Mouse (Mus musculus): ENCODE results near the gene Btaf1.

Gene Btaf1

DNA sequence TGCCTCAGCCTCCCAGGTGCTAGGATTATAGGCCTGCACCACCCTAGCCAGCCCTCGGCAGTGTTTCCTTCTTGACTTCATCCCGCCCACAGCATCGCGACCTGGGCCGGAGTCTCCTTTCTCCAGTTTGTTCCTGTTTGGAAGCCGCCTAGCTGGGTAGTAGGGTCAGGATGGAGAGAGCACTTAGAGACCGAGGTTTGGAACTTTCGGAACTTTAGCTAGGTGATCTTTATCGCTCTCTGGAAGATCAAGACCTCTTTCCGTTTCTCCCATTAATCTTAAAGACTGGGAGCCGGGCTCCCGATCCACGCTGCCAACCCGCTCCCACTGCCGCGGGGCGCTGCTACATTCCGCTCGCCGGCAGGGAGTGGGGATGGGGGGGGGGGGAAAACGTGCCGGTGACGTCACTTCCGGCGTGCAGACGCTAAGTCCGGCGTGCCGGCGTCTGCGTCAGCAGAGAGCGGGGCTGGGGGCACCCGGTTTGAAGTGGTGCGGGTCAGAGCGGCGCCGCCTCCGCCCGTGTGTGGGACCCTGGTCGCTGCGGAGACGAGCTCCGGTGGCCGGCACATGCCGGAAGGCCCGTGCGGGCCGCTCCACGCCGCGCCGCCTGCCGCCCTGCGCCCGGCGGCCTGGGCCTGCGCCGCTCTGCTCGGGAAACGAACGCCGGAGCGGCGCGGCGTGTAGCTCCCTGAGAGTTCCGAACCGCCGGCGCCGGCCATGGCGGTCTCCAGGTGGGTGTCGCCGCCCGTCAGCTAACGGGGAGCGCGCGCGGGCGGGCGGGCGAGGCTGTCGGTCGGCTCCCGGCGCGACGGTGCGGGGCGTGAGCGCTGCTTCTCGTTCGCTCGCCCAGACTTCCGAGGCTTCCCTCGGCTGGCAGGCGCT, at the start of gene Btaf1:
Btaf1 (plus strand) TSS at position 409 of the 882 bp plus-strand sequence.
- DNase-seq (ENCODE audit: low spot score in 2 of 2): peak; percentile 70 to 75

DNA sequence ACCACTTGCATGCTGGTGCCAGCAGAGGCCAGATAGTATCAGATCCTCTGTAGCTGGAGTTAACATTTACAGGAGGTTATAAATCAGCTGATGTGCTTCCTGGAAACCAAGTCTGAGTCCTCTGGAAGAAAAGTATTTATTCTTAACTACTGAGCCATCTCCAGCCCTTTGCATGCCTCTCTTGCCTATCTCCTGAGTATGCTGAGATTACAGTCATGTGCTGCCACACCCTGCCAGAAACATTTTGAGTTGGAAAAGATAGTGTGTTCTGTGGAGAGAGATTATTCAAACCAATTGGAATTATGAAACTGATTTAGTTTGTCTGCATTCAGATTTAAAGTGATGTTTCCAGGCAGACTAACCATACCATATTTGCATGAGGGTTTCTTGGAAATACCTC, 48.5 kb upstream of the Btaf1 start:
- DNase-seq (ENCODE audit: low spot score in 2 of 2): no peak

DNA sequence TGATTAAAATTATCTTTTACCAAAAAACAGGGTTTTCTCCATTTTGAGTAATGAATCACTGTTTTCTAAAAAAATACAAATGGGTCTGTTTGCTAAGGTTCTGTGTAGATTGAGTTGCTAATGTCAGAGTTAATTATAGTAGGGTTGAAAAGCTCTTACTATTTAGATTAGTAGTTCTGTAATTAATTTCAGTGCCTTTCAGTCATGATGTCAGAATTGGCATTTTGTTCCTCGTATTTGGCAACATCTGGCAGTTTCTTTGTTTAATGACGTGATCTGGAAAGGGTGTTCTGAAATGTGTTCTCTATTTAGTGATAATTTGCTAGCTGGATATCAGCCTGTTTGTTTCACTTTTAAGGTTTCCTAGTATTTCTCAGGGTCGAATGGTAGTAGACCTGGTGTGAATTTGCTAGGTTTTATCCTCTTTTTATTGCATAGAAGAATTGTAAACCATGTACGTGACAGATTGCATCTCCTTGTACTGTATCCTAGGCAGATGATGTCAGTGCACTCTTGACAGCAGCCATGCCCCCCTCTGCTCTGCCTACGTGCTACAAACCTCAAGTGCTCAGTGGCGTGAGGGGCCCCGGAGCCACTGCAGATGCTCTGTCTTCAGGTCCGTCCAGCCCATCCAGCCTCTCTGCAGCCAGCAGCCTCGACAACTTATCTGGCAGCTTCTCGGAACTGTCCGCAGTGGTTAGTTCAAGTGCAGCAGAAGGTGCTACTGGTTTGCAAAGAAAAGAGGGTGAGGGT, 47.0 kb upstream of the Btaf1 start:
- no peak for DNase-seq (ENCODE audit: low spot score in 2 of 2)

DNA sequence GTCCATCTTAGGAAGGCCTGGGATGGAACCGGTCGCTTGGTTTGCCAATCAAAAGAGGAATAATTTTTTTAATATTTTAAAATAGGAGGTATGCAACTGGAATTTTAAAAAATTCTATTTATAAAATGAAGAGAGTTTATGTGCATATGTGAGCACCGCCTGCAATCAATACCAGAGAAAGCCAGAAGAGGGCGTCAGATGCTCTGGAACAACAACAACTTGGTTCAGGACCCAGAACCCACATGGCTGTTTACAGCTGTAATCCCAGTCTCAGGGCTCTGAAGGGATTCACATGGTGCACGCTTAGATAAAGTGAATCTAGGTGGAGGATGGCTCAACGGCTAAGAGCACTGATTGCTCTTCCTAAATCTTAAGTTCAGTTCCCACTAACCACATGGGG, 42.8 kb upstream of the Btaf1 start:
- peak in 1 of 2 experiments; percentile 18 for DNase-seq (ENCODE audit: low spot score in 2 of 2)

DNA sequence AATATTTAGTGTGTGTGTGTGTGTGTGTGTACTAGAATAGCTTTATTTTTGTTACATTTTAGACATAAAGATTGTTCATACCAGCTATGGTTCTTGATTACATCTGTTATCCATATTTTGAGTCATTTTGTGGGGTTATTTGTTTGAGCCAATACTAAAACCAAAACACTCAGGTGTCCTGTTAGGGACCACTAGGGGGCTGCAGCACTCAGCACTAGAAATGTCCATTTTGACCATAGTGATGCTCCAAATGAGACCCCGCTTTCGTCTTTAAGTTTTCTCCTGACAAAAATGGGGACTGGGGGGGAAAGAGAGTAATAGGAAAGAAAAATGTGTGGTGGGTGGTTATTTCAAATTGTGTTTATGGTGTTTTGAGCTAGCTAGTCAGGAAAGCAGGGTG, 39.6 kb upstream of the Btaf1 start:
- no peak for DNase-seq (ENCODE audit: low spot score in 2 of 2)

DNA sequence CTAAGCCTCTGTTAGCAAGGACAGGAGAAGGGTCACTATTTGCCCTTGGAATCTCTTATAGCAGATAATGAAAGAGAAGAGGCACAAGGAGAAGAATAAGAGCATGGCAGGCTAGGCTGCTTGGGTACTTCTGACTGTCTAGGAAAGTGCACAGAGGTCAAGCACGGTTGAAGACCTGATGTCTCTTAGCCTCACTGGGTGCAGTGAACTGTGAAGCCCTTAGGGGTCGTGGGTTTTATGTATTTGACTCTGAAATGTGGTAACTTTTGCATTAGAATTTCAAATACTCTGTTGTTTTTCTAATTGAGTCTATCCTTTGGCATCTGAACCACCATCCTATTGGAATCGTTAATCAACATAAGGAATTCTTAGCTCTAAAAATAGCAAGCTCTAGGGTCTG, 38.2 kb upstream of the Btaf1 start:
- DNase-seq (ENCODE audit: low spot score in 2 of 2): no peak

DNA sequence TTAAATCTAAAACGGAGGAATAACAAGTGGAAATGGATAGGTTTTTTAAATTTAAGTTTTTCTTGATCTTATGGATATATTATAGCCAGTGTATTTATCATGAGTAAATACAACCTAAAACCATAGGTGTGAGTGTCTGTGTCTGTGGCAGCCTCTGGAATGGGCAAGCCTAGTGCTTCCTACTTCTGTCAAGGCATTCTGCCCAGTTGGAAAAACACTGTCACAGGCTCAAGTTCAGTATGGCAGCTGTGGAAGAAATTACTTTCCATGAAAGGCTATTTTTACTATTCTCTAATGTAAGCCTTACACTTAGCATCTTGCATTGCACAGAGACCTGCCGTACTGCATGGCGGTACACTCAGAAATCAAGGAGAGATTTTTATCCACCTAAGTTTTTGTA, 34.1 kb upstream of the Btaf1 start:
- DNase-seq (ENCODE audit: low spot score in 2 of 2): no peak

DNA sequence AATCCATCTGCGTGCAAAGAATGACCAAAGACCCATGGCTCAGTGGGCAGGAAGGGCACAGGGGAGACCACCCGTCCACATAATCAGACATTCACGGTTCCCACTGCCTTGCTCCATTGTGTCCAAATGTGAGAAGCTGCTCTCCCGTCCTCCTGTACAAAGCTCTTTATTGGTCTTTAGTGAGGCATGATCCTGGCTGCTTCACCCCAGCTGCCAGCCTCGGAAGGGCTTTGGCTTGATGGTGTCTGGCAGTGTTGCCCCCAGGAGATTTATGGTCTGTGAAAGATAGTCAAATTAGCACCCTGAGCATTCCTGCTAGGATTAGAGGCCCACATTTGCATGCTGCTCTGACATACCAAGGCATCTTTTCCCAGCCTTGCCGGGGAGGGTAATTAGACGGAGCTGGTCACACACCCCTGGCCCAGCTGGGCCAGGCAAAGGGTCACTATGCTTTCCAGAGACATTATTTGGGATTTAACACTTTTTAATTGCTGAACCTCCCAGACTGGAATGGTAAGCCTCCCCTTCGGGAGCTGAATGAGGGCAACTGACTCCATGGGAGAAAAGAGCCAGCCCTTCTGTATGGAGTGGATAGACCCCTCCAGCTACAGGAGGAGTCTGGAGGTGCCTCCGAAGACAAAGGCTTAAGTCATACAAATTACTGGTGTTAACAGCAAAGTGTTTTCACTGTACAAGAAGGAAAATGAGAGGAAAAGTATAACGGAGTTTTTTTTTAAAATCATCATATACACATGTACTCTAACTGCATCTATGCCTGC, 28.9 kb upstream of the Btaf1 start:
- no peak for DNase-seq (ENCODE audit: low spot score in 2 of 2)

DNA sequence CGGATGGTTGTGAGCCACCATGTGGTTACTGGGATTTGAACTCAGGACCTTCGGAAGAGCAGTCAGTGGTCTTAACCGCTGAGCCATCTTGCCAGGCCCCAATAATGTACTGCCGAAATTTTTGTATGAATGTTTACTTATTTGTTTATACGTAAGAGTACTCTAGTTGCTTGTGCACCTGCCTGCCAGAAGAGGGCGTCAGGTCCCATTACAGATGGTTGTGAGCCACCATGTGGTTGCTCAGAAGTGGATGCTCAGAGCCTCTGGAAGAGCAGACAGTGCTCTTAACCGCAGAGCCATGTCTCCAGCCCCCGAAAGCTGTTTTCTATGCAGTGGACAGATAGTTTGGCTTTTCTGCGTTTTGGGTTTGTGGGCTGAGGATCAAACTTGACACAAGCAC, 28.1 kb upstream of the Btaf1 start:
- peak in 1 of 2 experiments; percentile 12 for DNase-seq (ENCODE audit: low spot score in 2 of 2)

DNA sequence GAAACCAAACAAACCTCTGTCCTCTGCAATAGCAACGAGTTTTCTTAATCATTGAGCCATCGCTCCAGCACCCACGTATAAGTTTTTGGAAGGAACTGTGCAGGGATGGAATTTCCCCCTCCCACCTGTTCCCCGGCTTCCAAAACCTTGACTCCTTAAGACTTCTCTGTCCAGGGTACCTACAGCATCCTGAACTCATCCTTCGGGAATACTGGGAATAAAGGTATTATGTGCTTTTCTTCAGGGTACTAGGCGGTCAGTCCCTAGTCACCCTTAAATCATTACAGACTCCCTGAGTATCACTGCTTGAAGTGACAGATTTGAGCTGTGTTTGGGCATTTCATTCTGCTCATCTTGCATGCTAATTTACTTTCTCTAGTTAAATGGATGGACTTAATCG, 22.5 kb upstream of the Btaf1 start:
- no peak for DNase-seq (ENCODE audit: low spot score in 2 of 2)

DNA sequence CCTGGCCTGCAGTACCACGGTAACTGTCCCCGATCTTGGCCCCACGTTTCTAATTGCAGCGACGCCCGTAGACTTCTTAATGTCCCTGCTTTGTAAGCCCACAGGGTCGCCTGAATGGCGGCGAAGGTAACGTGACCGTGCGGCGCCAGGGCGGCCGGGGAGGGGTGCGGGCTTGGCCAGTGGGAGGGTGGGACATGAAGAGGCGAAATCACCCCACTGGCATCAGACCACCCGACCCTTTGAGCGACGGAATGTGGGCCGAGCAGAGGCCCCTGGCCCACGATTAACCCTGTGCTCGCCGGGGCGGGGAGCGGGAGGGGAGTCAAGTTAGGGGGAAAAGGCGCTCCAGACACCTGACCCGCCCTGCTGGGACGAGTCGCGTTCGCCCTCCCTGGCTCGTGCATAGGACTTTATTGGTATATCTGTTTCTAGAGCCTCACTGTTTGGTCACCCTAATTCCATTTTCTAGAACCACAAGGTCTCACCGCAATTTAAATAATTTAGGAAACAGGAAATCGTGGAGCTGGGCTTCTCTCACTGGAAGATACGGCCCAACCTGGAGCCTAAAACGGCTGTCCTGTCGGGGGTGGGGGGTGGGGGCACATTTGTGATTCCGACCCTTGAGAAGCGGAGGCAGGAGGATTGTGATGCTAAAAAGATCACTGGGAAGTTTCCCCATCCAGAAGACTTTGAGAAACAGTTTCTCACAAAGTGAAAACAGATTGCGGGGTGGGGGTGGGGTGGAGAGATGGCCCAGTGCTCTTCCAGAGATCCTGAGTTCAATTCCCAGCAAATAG, 21.5 kb upstream of the Btaf1 start:
- no peak for DNase-seq (ENCODE audit: low spot score in 2 of 2)

DNA sequence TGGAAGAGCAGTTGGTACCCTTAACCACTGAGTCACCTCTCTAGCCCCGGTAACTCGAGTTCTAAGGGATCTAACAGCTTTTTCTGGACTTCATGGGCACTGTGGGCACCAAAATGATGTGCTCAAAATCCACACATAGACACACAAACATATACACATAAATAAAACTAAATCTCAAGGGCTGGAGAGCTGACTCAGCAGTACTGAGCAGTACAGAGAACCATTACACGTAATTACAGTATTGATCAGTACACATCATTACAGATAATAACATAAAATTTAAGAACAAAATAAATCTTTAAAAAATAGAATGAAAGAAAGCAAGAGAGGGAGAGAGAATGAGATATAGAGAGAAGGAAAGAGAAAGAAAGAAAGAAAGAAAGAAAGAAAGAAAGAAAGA, 16.7 kb upstream of the Btaf1 start:
- no peak for DNase-seq (ENCODE audit: low spot score in 2 of 2)

DNA sequence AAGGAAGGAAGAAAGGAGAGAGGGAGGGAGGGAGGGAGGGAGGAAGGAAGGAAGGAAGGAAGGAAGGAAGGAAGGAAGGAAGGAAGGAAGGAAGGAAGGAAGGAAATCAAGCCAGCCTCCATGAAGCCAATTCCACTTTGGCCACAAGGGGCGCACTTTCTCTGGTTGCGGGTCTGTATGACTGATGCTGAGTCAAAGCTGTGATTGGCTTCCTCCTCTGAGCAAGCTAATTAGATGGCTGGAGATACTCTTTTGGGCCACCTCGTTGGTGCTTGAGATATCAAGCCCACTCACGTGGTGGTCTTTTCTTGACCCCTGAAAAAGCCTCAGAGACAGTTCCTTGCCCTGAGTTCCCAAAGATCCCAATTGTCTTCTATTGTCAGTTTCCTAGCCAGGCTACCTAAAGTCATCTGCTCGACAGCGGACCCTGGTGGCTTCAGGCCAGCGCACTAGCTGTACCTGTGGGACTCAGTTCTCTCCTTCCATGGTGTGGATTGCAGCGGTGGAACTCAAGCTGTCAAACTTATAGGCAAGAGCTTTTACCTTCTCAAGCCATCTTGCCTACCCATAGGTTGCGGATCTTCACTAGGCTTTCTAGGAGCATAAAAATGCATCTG, 16.1 kb upstream of the Btaf1 start:
- peak; percentile 45 to 70 for DNase-seq (ENCODE audit: low spot score in 2 of 2)

DNA sequence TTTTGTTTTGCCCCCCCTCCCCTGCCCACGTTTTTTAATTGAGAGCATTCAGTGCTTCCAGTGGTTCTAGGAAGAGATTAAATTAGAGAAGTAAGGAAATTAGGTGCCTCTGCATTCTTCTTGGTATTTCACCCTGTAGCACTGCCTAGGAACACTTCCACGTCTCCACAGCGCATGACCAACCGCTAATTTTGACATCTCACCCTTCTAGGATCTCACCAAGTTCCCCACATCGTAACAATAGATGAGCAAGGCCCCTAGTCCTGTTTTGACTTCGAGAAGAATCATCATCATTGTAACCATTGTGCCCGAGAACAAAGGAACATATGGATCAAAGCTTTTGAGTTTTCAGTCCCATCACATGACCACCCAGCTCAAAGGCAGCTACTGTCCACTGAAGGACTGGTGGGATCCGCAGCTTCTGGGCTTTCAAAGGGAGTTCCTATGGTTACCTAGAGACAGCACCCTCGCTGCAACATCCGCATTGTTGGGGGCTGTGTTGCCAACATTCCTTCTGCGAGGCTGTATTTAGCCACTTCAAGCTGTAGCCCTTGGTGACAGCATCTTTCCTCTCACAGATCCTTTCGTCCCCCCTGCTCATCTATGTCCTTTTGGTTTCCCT, 15.3 kb upstream of the Btaf1 start:
- no peak for DNase-seq (ENCODE audit: low spot score in 2 of 2)

DNA sequence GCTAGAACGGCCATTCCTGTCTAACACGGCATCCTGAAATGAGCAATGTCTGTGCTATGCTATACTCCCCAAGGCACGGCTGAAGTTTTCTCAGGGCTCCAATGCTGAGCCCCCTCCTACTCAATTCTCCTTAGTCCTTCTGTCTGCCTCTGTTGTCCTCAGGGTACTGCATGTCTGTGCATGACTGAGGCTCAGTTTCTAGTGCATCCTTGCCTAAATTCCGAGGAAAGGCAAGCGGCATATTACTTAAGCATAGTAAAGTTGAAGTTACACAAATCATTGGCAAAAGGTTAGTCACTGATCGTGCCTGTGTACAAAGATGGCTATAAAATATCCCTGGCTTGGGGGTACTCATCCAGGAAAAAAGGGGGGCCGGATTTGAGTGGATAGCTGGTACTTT, 12.8 kb upstream of the Btaf1 start:
- no peak for DNase-seq (ENCODE audit: low spot score in 2 of 2)

DNA sequence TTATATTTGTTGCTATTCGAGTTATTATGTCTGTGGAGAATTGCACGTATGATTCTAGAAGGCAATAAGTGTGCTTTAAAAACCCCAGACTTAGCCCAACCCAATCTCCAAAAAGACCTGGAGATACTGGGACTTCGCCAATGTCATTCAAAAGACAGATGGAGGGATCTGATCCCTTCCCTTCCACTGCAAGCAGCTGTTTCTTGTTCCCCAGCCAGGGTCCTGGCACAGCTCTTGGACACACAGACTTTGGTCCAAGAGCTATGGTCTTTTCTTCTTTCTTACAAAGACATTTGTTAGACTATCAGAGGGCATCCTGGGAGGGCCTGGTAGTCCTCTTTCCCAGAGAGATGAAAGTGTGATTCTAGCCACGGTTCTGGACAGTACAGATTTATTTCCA, 9.7 kb upstream of the Btaf1 start:
- DNase-seq (ENCODE audit: low spot score in 2 of 2): no peak

DNA sequence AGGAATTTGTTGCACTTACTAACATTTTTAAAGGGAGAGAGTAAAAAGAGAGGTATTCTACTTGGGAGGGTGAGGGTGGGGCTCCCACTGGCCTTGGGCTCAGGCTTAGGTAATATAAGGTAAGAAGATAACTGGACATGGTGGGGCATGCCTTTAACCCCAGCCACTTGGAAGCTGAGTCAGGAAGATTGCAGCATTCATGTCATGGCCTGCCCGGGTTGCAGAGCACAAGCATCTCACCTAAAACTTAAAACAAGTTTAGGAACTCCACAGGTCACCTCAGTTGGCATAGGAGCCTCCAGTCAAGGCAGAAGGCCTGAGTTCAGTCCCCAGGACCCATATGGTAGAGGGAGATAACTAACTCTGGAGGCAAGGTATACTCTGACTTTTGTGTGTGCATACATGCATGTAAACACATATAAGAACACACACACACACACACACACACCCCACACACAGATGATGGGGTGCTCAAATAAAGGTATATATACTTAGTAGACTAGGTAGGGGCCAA, 8.9 kb upstream of the Btaf1 start:
- DNase-seq (ENCODE audit: low spot score in 2 of 2): no peak

DNA sequence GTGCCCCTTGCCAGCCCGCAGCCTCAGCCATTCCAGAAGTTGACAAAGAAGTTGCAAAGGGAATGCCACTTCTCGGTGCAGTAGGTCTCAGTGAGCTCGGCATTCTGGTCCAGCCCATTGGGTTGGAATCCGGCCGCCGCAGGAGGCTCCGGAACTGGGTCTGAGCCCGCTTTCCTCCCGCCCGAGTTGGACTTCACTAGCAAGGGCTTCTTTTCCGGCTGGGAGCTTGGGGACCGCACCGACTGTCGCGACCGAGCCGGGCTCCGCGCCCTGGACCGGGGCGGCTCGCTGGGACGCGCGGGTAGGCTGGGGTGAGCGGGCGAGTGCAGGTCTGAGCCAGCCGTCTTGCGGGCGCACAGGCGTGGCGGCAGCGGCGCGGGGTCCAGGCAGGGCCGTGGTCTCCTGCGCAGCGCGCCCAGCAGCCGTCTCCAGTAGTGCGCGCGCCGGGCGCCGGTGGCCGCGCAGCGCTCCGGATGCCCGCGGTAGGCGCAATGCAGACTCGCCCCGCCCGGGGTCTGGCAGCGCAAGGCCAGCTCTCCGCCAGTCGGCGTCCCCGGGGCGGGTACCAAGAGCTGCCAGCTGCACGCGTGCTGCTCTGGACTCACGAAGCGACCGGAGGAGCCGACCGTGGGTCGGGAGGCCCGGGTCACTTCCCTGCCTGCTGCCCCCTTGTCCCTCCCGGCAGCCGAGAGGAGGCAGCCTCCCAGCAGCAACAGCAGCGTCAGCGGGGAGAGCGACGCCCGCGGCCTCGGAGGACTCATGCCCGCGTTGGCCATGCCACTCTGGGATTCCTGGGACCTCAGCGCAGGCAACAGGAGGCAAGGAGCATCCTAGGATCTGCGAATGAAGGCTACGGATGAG, 7.2 kb upstream of the Btaf1 start:
- peak; percentile 47 to 58 for DNase-seq (ENCODE audit: low spot score in 2 of 2)

DNA sequence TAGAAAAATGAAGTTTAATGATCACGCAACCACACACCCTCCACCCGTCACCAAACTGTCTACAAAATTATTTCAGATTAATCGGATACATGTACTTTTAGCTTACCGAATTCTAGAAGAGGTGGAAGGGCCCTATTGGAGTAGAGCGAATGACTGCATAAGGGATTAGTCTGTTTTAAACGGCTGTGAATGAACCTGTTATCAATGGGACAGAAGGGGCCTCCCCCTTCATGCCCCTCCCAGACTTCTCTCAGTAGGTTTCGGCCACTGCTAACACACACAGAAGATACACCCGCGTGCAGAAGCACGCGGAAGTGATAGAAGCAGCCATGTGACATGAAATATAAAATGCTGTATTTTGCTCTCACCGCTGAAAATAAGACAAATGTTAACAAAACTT, 6.4 kb upstream of the Btaf1 start, which contains the start of gene Fgfbp3:
Fgfbp3 (minus strand) TSS at position 150 of the 400 bp plus-strand sequence.
- no peak for DNase-seq (ENCODE audit: low spot score in 2 of 2)

Data from spleen, postnatal 14 days (tissue).